Mouse (Mus musculus): ENCODE measurements around the gene Mybpc3. TPM values are rescaled to one million over a fixed set of nuclear protein-coding genes. Genes with fewer than 3 reads are reported as not detected.

Mybpc3 gene
- total RNA-seq, 2 experiments from 2014 or later: 1,781 to 1,857 TPM

DNA sequence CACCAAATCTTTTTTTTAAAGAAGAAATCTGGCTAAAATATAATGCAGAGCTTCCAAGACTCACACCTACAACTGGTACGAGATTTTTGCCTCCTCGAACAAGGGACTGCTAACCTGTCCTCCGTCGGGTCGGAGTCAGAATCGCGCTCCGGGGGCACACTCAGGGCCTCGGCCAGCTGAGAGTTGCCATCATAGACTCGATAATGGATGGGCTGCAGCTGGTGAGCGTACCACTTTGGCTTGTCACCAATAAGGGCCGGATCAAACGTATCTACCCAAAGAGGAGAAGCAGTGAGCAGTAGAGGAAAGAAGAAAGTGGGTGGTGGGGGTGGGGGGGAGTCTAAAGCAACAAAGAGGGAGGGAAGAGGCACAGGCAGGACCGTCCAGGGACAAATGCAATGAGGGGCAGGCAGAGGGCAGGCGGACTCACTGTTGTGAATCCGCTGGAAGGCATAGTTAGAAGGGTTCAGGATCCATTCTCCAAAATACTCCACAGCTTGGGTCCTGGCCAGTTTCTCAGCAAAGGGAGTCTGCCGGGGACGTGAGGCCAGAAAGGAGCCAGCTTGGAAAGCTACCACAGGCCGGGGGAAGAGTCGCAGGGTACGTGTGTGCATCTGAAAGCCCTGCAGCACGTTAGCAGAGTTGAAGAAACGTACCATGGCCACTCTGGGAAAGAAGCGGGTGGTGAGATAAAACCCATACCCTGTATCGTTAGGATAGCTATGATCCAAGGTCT, 51.8 kb downstream of the Mybpc3 start:
- DNase-seq: no peak

DNA sequence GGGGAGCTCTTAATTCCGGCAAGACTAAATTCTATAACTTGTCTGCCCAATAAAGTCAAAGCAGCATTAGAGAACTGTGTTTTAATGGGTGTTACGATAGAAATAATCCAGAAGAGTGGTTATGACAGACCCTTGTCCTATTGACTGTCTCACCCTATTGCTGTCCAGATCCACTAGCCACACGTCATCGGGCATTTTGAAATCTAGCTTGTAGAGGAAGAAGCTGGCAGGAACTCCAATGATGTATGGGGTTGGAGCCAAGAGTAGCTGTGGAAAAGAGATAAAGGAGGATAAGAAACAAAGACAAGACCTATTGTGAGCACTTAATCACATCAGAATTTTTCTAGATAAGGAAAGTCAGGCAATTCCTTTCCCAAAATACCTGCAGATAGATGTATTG, 57.5 kb downstream of the Mybpc3 start:
- no peak for DNase-seq

DNA sequence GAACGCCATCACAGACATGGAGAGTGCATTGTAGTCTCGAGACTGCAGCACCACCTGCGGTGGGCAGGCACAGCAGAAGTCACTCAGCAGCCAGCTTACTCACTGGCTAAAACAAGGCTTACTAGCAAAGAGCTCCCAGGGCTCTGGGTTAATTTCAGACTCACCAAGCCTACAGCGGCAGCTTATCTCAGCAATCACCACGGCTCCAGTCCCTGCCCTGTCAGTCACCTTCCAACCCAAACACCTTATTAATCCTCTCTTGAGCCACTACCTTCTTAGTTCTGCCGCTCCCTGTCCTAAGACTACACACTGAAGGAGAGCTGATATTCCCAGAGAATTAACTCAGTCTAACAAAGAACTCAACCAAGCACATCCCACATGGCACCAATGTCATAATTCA, 58.3 kb downstream of the Mybpc3 start:
- no peak for DNase-seq

DNA sequence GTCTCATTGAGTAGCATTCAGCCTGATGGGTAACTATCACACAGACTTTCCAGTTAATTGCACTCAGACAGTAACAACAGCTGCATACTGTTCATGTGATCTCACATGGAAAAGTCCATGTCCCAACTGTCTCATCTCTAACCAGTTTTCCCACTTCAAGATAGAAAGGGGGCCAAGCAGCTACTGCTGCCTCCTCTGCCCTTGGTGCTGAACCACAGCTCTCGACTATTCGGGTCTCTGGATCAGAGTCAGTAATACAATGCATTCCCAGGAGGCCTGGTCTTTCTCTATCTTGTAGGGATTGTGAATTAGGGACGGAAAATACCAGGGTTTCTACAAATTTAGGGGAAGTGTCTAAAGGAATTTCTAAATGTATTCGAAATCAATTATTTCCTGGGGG, 61.9 kb downstream of the Mybpc3 start:
- no peak for DNase-seq

DNA sequence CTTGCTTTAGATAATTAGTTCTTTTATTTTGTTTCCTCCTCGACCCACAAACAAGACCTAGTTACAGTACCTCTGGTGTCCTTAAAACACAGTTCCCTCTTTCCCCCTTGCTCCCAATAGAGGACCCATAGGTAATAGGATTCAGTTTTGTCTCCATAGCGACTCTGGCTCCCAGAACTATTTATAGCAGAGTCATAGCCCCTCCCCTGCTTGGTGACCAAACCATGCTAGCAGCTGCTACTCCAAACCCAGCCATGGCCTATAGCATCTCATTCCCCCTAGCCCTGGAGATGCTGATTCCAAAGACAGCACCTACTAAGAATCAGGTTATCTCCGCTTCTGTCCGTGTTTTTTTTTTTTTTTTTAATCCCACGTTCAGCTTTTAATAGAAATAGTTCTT, 62.8 kb downstream of the Mybpc3 start:
- DNase-seq: no peak

DNA sequence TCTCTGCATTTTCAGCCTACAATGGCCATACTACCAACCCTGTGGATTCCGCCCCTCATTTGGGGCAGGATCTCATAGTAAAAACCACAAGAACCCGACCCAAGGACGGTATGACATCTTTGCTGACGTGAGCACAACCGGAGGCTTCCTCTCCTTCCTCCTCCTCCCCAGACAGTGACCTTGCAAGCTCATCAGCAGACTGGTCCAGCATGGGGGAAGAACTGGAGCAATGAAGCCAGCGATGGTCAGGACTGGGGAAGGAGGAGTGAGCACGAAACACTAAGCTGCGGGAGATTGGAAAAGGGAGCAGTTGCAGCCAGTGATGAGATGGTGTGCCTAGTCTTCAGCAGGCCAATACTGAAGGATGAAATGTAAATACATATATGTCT, 64.1 kb downstream of the Mybpc3 start:
- DNase-seq: no peak

DNA sequence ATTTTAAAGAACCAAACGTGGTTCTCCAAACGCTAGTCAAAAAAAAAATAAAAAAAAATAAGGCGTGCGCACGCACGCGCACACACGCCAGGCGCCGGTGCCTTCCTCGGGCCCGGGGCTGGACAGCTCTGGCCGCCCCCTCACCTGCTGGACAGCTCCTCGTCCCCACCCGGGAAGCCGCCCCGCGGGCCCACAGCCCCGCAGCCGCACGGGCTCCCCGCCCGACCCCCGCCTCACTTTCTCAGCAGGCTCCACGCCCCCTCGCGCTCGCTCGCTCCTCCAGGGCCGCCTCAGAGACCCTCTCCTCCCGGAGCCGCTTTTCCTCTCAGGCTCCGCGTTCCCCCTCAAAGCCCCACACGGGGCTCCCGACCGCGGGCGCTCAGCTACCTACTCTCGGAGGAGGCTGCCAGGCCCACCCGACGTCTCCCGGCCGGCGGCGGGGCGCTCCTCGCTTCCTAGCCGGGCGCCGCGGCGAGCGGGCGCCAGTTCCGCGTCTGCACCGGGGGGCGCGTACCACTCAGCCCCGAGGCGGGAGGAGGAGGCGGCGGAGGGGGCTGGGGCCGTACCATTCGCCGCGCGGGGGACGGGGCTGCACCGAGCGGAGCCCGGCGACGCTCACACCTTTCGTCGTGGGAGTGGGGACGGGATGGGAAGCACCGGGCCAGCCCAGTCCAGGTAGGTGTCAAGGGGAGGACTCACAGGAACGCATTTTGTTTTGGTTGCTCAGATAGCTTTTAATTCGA, 64.6 kb downstream of the Mybpc3 start:
- peak; percentile 71 for DNase-seq

DNA sequence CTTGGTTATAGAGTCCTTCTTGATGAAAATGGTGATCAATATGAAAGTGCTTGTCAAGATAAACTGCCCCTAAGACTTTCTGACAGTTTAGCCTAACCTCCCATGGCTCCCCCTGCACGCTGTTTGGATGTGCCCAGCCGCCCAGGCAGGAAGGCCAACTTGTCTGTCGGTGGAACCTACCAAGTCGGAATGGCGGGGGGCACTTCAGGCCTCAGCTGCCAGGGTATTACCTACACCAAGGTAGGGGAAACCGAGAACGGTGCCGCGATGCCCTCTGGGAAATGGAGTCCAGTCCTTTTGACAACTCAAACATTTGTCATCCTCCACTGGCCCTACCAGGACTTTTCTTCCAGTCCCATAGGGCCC, 65.2 kb downstream of the Mybpc3 start:
- DNase-seq: peak; percentile 90

DNA sequence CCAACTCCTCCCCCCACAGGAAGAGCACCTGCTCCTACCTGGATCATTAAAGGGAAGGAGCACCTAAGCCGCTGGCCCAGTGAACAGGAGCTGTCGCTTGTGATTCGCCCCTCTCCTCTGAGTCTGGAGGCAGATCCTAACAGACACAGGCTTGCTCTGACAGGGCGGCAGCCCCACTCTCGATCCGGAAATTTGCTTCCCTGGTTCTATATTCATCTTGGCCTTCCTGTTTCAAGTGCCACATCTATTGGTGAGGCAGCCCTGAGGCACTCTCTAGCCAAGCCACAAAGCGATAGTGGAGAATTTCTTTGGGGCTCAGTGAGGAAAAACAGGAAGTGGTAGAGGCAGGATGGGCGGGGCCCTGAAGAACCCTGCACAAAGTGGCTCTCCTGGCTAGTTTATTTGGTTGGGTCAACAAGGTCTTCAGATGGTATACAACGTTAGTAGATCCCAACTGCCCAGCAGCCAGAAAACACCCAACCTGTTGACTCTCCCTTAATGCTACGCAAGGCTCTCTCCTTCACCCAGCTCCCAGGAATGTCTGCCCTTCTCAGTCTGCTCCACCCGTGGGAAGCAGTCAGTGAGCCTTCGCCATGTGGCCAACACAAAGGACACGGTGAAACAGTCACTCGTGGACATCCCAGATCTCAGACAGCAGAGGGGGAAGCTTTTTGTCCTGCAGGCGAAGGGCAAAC, 65.9 kb downstream of the Mybpc3 start, which contains the start of gene Madd:
TSS of gene Madd (minus strand) at position 127 of the 695 bp plus-strand sequence.
- no peak for DNase-seq

Other genes starting within 250 kb of the Mybpc3 start
- gene C1qtnf4, start 232.3 kb upstream of the Mybpc3 start, total RNA-seq (2021): 1 to 10 TPM; 7.4 to 7.8 TPM
- gene Kbtbd4, start 213.4 kb upstream of the Mybpc3 start, total RNA-seq (2021): 10 to 100 TPM; 18.2 to 18.8 TPM
- 100 to 1,000 TPM; 538 to 543 TPM for gene Ndufs3, start 213.3 kb upstream of the Mybpc3 start, total RNA-seq (2021)
- gene Celf1, start 177.8 kb upstream of the Mybpc3 start, total RNA-seq (2021): 100 to 1,000 TPM; 135 to 145 TPM
- gene Rapsn, start 82.5 kb upstream of the Mybpc3 start, total RNA-seq (2021): 10 to 100 TPM; 19.3 to 23.3 TPM
- gene Psmc3, start 64.1 kb upstream of the Mybpc3 start, total RNA-seq (2021): 100 to 1,000 TPM; 240 to 248 TPM
- 10 to 100 TPM; 32.6 to 36.8 TPM for gene Slc39a13, start 47.7 kb upstream of the Mybpc3 start, total RNA-seq (2021)
- gene Spi1, start 35.8 kb upstream of the Mybpc3 start, total RNA-seq (2021): 1 to 10 TPM; 2.7 to 3.5 TPM
- gene Madd, start 65.7 kb downstream of the Mybpc3 start, total RNA-seq (2021): 1 to 10 TPM; 5.2 to 5.5 TPM
- 1 to 10 TPM; 1.6 to 2.7 TPM for gene Nr1h3, start 84.7 kb downstream of the Mybpc3 start, total RNA-seq (2021)
- 10 to 100 TPM; 21.0 to 21.8 TPM for gene Acp2, start 84.7 kb downstream of the Mybpc3 start, total RNA-seq (2021)
- 1 to 10 TPM; 5.0 to 5.1 TPM for gene Ddb2, start 118.8 kb downstream of the Mybpc3 start, total RNA-seq (2021)
- 10 to 100 TPM; 90.5 to 99.5 TPM for gene Pacsin3, start 137.8 kb downstream of the Mybpc3 start, total RNA-seq (2021)
- 10 to 100 TPM; 64.1 to 67.4 TPM for gene Arfgap2, start 146.8 kb downstream of the Mybpc3 start, total RNA-seq (2021)